Mouse (Mus musculus) liver, embryonic 14.5 days (tissue): ENCODE results near the gene Npw. TPM values are rescaled to one million over a fixed set of nuclear protein-coding genes. Genes with fewer than 3 reads are reported as not detected.
"Not testable (repeated sequence)": the region's sequence is repeated elsewhere in the genome, so short reads cannot be mapped to it uniquely, and the experiment has no call there.

Experiments used
- ATAC-seq: fragments of 200-750 bp; cut with Nextera tagmentation; 2 replicates; pipeline ENCODE4 v1.8.0; 2017; ENCODE audit warnings: moderate number of reproducible peaks, mild to moderate bottlenecking, moderate library complexity; ENCODE audit not compliant: insufficient read depth
- DNase-seq, 3 experiments: peaks; one replicate each; pipeline ENCODE4 v3.0.0-alpha.2; 2012 to 2013; ENCODE audit warnings: low read depth in 3 of 3, low spot score in 3 of 3
- H3K27ac ChIP-seq: fragments of 300-500 bp; sonication (generic); 2 replicates; pipeline ENCODE4 v1.5.1; 2014; ENCODE audit warnings: moderate library complexity, mild to moderate bottlenecking, control low read depth, inconsistent platforms
- H3K27me3 ChIP-seq: fragments of 300-500 bp; sonication (generic); 2 replicates; pipeline ENCODE4 v1.6.1; 2014; ENCODE audit warnings: mild to moderate bottlenecking, low read length, moderate library complexity; ENCODE audit not compliant: control insufficient read depth, insufficient read depth
- H3K36me3 ChIP-seq: fragments of 300-500 bp; sonication (generic); replicated peaks from 2 replicates; pipeline ENCODE4 v1.6.1; 2014; ENCODE audit warnings: low read depth; ENCODE audit not compliant: control insufficient read depth, insufficient read depth
- H3K4me1 ChIP-seq, 2 experiments: fragments of 200-500 bp in 1 of 2; fragments of 300-500 bp in 1 of 2; sonication (generic) in 1 of 2; replicated peaks; 2 replicates each; pipeline ENCODE4 v1.6.1; 2012 to 2014; ENCODE audit warnings: antibody characterized with exemption in 1 of 2, inconsistent platforms in 1 of 2, low read length in 1 of 2; ENCODE audit not compliant: control insufficient read depth in 2 of 2, insufficient read depth in 2 of 2
- H3K4me2 ChIP-seq: fragments of 300-500 bp; sonication (generic); 2 replicates; pipeline ENCODE4 v1.6.1; 2014; ENCODE audit warnings: low read depth, mild to moderate bottlenecking, control low read depth, moderate library complexity
- H3K4me3 ChIP-seq, 2 experiments: fragments of 200-500 bp in 1 of 2; fragments of 300-500 bp in 1 of 2; sonication (generic) in 1 of 2; 2 replicates each; pipeline ENCODE4 v1.5.1; 2012 to 2014; ENCODE audit warnings: low read depth in 2 of 2, low read length in 2 of 2, mild to moderate bottlenecking in 2 of 2, control low read depth in 1 of 2, inconsistent platforms in 1 of 2, moderate library complexity in 1 of 2; ENCODE audit not compliant: insufficient read depth in 1 of 2
- H3K9ac ChIP-seq: fragments of 300-500 bp; sonication (generic); replicated peaks from 2 replicates; pipeline ENCODE4 v1.6.1; 2014; ENCODE audit warnings: mild to moderate bottlenecking, control low read depth, moderate library complexity
- H3K9me3 ChIP-seq: fragments of 300-500 bp; sonication (generic); 2 replicates; pipeline ENCODE4 v1.6.1; 2016; ENCODE audit warnings: low read length, mixed read lengths; ENCODE audit not compliant: control insufficient read depth
- CTCF ChIP-seq: IDR thresholded peaks from 2 replicates; pipeline ENCODE4 v1.5.1; 2016; ENCODE audit warnings: antibody characterized with exemption, low read depth, control low read depth
- EP300 ChIP-seq: IDR thresholded peaks from 2 replicates; pipeline ENCODE4 v1.6.1; 2016; ENCODE audit warnings: antibody characterized with exemption, low read depth
- WGBS: fragments of 180-500 bp; shearing (Covaris S2); extraction: QIAGEN DNeasy Blood & Tissue Kit; methylation state at CpG from one replicate; pipeline ENCODE4 v1.1.7; 2014; ENCODE audit not compliant: insufficient replicate concordance; 5-methylcytosine and 5-hydroxymethylcytosine counted together
- polyA plus RNA-seq, 2 experiments: library from polyadenylated mRNA; depleted of rRNA in 1 of 2; stranded (reverse) in 1 of 2; unstranded in 1 of 2; fragments of >200 nt; fragmentation: Nextera tagmentation in 1 of 2; extraction: Ambion mirVana in 1 of 2; gene quantifications; 2 replicates each; pipeline versions ENCODE4 v1.2.1 to v1.2.3; 2012 to 2014

Npw gene
- polyA plus RNA-seq, 2 experiments = 0.27 TPM; not detected in 1

GRCm38 (mm10) chr17:24672141-24672540, 13.9 kb upstream of the Npw start:
- no peak overlapping the region for H3K4me3 ChIP-seq
- peak in 1 of 3 experiments; percentile 47 for DNase-seq
- 10% methylated on average over 5 of the region's 5 CpGs for WGBS
- 0 out of 2 replicates have a peak, but pooled peaks have one; percentile 7 for ATAC-seq
- no peak for TF ChIP-seq EP300
- H3K27me3 ChIP-seq = no peaks in the 10 kb centered on the region
- H3K4me1 ChIP-seq = peaks cover 21 to 30% of the 10 kb centered on the region in 2 experiments
- H3K27ac ChIP-seq = no peak overlapping the region
- peaks cover 6% of the 10 kb centered on the region for H3K36me3 ChIP-seq
- no peaks in the 10 kb centered on the region for H3K9me3 ChIP-seq
- H3K4me2 ChIP-seq = peak overlapping the region; percentile 96
- peak overlapping the region; percentile 16; the same call in 1 of the 2 replicates for H3K9ac ChIP-seq

- DNase-seq = no peak
- Histone ChIP-seq H3K9me3 (no peaks in the 10 kb centered on the region), H3K4me2 (peak overlapping the region; percentile 96), H3K27me3 (no peaks in the 10 kb centered on the region), H3K36me3 (no peaks in the 10 kb centered on the region), H3K27ac (no peak overlapping the region), H3K9ac (0 out of 2 replicates have a peak overlapping the region, but pooled peaks have one; percentile 28), H3K4me3 (peak overlapping the region; percentile 19 to 87; a peak in 3 of 4 replicates), H3K4me1 (peaks cover 21 to 30% of the 10 kb centered on the region in 2 experiments)
- 46% methylated on average over 5 of the region's 5 CpGs for WGBS
- TF ChIP-seq EP300 (no peak), CTCF (no peak)
- no peak for ATAC-seq
Measured at GRCm38 (mm10) chr17:24671346-24671745, 13.1 kb upstream of the Npw start.

GRCm38 (mm10) chr17:24670246-24670844, 12.1 kb upstream of the Npw start:
- TF ChIP-seq EP300 (no peak), CTCF (no peak)
- H3K27ac ChIP-seq = peak overlapping the region; percentile 49
- no peak for ATAC-seq
- H3K4me2 ChIP-seq = peak overlapping the region; percentile 96
- H3K9ac ChIP-seq = peak overlapping the region; percentile 86
- DNase-seq = no peak
- WGBS = 5% methylated on average over 8 of the region's 8 CpGs
- peaks cover 21 to 28% of the 10 kb centered on the region in 2 experiments for H3K4me1 ChIP-seq
- no peaks in the 10 kb centered on the region for H3K9me3 ChIP-seq
- no peaks in the 10 kb centered on the region for H3K27me3 ChIP-seq
- H3K4me3 ChIP-seq = peak overlapping the region; percentile 78 to 87
- no peaks in the 10 kb centered on the region for H3K36me3 ChIP-seq

- Histone ChIP-seq H3K4me2 (peak within 1 kb of the TSS; percentile 96), H3K36me3 (no peaks in the 10 kb centered on the region), H3K4me3 (peak within 1 kb of the TSS; percentile 78 to 87), H3K9ac (peak within 1 kb of the TSS; percentile 86), H3K4me1 (peaks cover 21 to 28% of the 10 kb centered on the region in 2 experiments), H3K27ac (peak within 1 kb of the TSS; percentile 65), H3K27me3 (no peaks in the 10 kb centered on the region), H3K9me3 (no peaks in the 10 kb centered on the region)
- DNase-seq = peak; percentile 81 to 88 (median 87)
- no peak for TF ChIP-seq EP300
- peak; percentile 29 for TF ChIP-seq CTCF
- peak; percentile 97 for ATAC-seq
- WGBS = under 1% methylated on average over 78 of the region's 80 CpGs
Measured at GRCm38 (mm10) chr17:24669545-24670245, 11.4 kb upstream of the Npw start, which contains the start of gene Zfp598. Gene Zfp598 (plus strand): TSS chr17:24669687.

DNA sequence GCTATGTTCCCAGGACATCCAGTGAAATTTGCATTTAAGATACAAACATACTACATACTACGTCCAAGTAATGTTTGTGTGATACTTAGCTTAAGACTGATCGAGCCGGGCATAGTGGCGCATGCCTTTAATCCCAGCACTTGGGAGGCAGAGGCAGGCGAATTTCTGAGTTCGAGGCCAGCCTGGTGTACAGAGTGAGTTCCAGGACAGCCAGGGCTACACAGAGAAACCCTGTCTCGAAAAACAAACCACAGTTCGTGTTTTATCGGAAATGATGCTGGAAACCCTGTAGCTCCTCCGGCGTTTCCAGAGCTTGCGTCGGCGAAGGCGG, 10.9 kb upstream of the Npw start:
- not testable (repeated sequence) for DNase-seq, H3K27me3 ChIP-seq, H3K36me3 ChIP-seq, H3K9me3 ChIP-seq
- H3K4me2 ChIP-seq = peak overlapping the region; percentile 96
- H3K4me1 ChIP-seq = peaks cover 21 to 28% of the 10 kb centered on the region in 2 experiments
- peak; percentile 19 for ATAC-seq
- 6% methylated on average over 15 of the region's 15 CpGs for whole genome bisulfite sequencing
- H3K9ac ChIP-seq = peak overlapping the region; percentile 70
- peak overlapping the region; percentile 65 for H3K27ac ChIP-seq
- H3K4me3 ChIP-seq = peak overlapping the region; percentile 78 to 87
